ENCODE assay signal across 13 mouse cellular contexts in the genomic region with DNA sequence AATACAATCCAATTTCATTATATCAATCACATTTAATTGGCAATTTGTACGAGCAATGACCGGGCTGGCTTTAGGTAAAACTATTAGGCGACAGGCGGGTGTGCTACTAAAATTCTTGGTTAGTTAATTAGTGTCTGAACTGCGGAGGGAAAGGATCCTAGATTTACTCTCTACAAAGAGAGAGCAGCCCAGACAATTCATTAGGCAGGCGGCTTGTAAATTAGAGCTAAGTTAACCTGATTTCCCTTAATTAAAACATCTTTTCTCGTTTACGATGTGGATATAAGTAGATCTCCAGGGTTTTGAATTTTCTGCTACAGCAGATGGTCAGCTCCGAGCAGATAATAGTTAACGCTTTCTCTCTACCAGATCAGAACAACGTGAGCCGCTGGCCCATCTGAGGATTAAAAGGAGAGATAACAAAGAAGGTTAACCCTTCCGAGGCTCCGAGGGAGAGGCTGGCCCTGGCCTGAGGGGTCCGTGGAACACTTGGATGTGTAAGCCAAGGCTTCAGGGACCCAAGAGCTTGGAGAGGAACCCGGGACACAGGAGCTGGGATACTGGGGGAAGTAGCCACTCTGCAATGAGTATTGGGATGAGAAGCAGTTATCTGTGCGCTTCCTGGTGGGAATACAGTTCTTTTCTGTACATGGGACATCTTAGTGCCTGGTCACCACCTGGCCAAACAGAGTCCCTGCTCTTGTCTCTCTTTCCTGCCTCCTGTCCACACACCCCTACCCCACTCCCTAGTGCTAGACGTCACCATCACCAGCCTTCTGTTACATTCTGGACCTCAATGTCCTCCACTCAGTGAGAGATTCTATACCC. TPM values are rescaled to one million over a fixed set of nuclear protein-coding genes. Genes with fewer than 3 reads are reported as not detected.
DNase-seq lines count a peak whose midpoint lies in the region; ATAC-seq and TF ChIP-seq lines count a peak whose summit lies in the region.
"Had no signal": no experiment of that assay in that cellular context is flagged by ENCODE, and none has a peak within 500 bp of the region (broad histone marks: within the 10 kb centered on the region; RNA-seq: fewer than 3 reads in every experiment).

No protein-coding gene starts in this region.

- H3K4me1 ChIP-seq in kidney, embryonic 14.5 days (ENCODE audit: control insufficient read depth, insufficient read depth, low read length) = 0 out of 2 replicates have a peak, but pooled peaks cover 5% of the 10 kb centered on the region
- no peaks in the 10 kb centered on the region for H3K4me1 ChIP-seq in kidney, adult 2 months (ENCODE audit: control insufficient read depth, insufficient read depth, low read length)
- H3K4me1 ChIP-seq in hindbrain, embryonic 14.5 days (replicated peaks; ENCODE audit: control insufficient read depth, insufficient read depth, low read length) = peaks cover 19% of the 10 kb centered on the region
- H3K4me1 ChIP-seq in neural tube, embryonic 13.5 days (replicated peaks) = peaks cover 67% of the 10 kb centered on the region
- H3K4me1 ChIP-seq: liver, embryonic 15.5 days had no signal

- no peak for ATAC-seq in kidney, embryonic 14.5 days (ENCODE audit: low FRiP score, low TSS enrichment)
- ATAC-seq in hindbrain, embryonic 14.5 days (ENCODE audit: low FRiP score) = no peak
- no peak for ATAC-seq in neural tube, embryonic 13.5 days (ENCODE audit: low read depth)
- no peak for ATAC-seq in frontal cortex, adult (ENCODE audit: low TSS enrichment)

- WGBS in kidney, embryonic 14.5 days = 5% methylated on average over 18 of the region's 18 CpGs
- 26% methylated on average over 18 of the region's 18 CpGs for whole genome bisulfite sequencing in kidney, adult 2 months
- WGBS in hindbrain, embryonic 14.5 days = 2% methylated on average over 18 of the region's 18 CpGs
- 3% methylated on average over 18 of the region's 18 CpGs for WGBS in neural tube, embryonic 13.5 days

- no peak overlapping the region for H3K4me3 ChIP-seq in kidney, embryonic 14.5 days (ENCODE audit: low read length)
- H3K4me3 ChIP-seq in kidney, adult 2 months (ENCODE audit: insufficient read depth, low read depth, low read length) = no peak overlapping the region
- H3K4me3 ChIP-seq in hindbrain, embryonic 14.5 days (replicated peaks; ENCODE audit: low read length) = no peak overlapping the region
- H3K4me3 ChIP-seq in neural tube, embryonic 13.5 days = no peak overlapping the region
- H3K4me3 ChIP-seq: liver, embryonic 15.5 days; megakaryocyte, embryonic 14.5 days had no signal

- H3K27ac ChIP-seq in kidney, embryonic 14.5 days (ENCODE audit: low read depth, low read length) = peak overlapping the region; percentile 8; the same call in 1 of the 2 replicates
- H3K27ac ChIP-seq in kidney, adult 2 months (ENCODE audit: insufficient read depth, low read depth, low read length) = no peak overlapping the region
- H3K27ac ChIP-seq in hindbrain, embryonic 14.5 days = peak overlapping the region; percentile 82
- H3K27ac ChIP-seq in neural tube, embryonic 13.5 days (replicated peaks) = peak overlapping the region; percentile 68
- H3K27ac ChIP-seq: liver, embryonic 15.5 days had no signal

- no peaks in the 10 kb centered on the region for H3K9me3 ChIP-seq in kidney, embryonic 14.5 days (ENCODE audit: control insufficient read depth, low read length)
- no peaks in the 10 kb centered on the region for H3K9me3 ChIP-seq in hindbrain, embryonic 14.5 days (ENCODE audit: control insufficient read depth, low read length)
- H3K9me3 ChIP-seq in neural tube, embryonic 13.5 days = no peaks in the 10 kb centered on the region
- H3K9me3 ChIP-seq: liver, embryonic 15.5 days; megakaryocyte, embryonic 14.5 days had no signal

- no peak for DNase-seq in kidney, adult 2 months
- peak; percentile 54 for DNase-seq in embryo, embryonic 11 days
- peak; percentile 52 for DNase-seq in hindbrain, embryonic 14.5 days (ENCODE audit: low spot score)
- no peak for DNase-seq in adrenal gland, adult 18-20 months (ENCODE audit: low spot score in 2 of 2)
- DNase-seq in gastrocnemius, postnatal 4 days (ENCODE audit: low spot score in 2 of 2) = no peak

- TF ChIP-seq POLR2A in kidney, adult 2 months (IDR thresholded peaks at IDR 0.05; ENCODE audit: low read depth, low read length) = no peak

- H3K9ac ChIP-seq in kidney, embryonic 14.5 days (ENCODE audit: low read depth, low read length) = no peak overlapping the region
- peak overlapping the region; percentile 17; the same call in 1 of the 2 replicates for H3K9ac ChIP-seq in hindbrain, embryonic 14.5 days
- H3K9ac ChIP-seq in neural tube, embryonic 13.5 days = no peak overlapping the region
- H3K9ac ChIP-seq: liver, embryonic 15.5 days had no signal

- peaks cover 67% of the 10 kb centered on the region for H3K27me3 ChIP-seq in kidney, embryonic 14.5 days (ENCODE audit: control insufficient read depth, insufficient read depth, low read length)
- H3K27me3 ChIP-seq in kidney, adult 2 months (replicated peaks; ENCODE audit: control insufficient read depth, insufficient read depth, low read length) = peaks cover 5% of the 10 kb centered on the region
- peaks cover 71% of the 10 kb centered on the region for H3K27me3 ChIP-seq in hindbrain, embryonic 14.5 days (ENCODE audit: control insufficient read depth, insufficient read depth, low read length)
- peaks cover 93% of the 10 kb centered on the region for H3K27me3 ChIP-seq in neural tube, embryonic 13.5 days

- no peak for TF ChIP-seq CTCF in kidney, adult 2 months (conservative IDR thresholded peaks at IDR 0.05; ENCODE audit: insufficient read depth, insufficient read length, low read depth, low read length)

- peak overlapping the region; percentile 12 for H3K4me2 ChIP-seq in kidney, embryonic 14.5 days (replicated peaks; ENCODE audit: low read depth, low read length)
- peak overlapping the region; percentile 25 for H3K4me2 ChIP-seq in hindbrain, embryonic 14.5 days (replicated peaks)
- no peak overlapping the region for H3K4me2 ChIP-seq in neural tube, embryonic 13.5 days
- H3K4me2 ChIP-seq: liver, embryonic 15.5 days had no signal

- H3K36me3 ChIP-seq in kidney, embryonic 14.5 days (ENCODE audit: control insufficient read depth, insufficient read depth, low read length) = no peaks in the 10 kb centered on the region
- H3K36me3 ChIP-seq in kidney, adult 2 months (ENCODE audit: control insufficient read depth, insufficient read depth, low read length) = no peaks in the 10 kb centered on the region
- no peaks in the 10 kb centered on the region for H3K36me3 ChIP-seq in hindbrain, embryonic 14.5 days (replicated peaks; ENCODE audit: control insufficient read depth, insufficient read depth)
- no peaks in the 10 kb centered on the region for H3K36me3 ChIP-seq in neural tube, embryonic 13.5 days
- H3K36me3 ChIP-seq: liver, embryonic 15.5 days had no signal

RNA-seq across cellular contexts. Expression of gene Uncx, which starts 6.2 kb away (rescaled TPM):
- 130 and 131 TPM in 2 replicates for polyA plus RNA-seq in kidney, embryonic 14.5 days (2014; fragmentation: Nextera tagmentation; extraction: Ambion mirVana)
- 1.1 and 1.5 TPM in 2 replicates for polyA plus RNA-seq in kidney, adult 2 months (2012; rRNA removed)
- 25.4 and 31.0 TPM in 2 replicates for polyA plus RNA-seq in hindbrain, embryonic 14.5 days (2014; fragmentation: Nextera tagmentation; extraction: Ambion mirVana)
- 43.3 and 46.4 TPM in 2 replicates for polyA plus RNA-seq in neural tube, embryonic 13.5 days (2015; fragmentation: Nextera tagmentation; extraction: Ambion mirVana)
- not detected for total RNA-seq in adrenal gland, adult 18-20 months (2021)
- total RNA-seq in gastrocnemius, postnatal 4 days (2021) = not detected
- total RNA-seq: adrenal gland, adult 2 months; heart, adult 8-10 months had no signal
- polyA plus RNA-seq: adrenal gland, adult 2 months; intestine, embryonic 16.5 days; liver, embryonic 15.5 days had no signal

RNA-seq across cellular contexts. Expression of gene Zfand2a, which starts 52.8 kb away (rescaled TPM):
- polyA plus RNA-seq in kidney, embryonic 14.5 days (2014; fragmentation: Nextera tagmentation; extraction: Ambion mirVana) = 6.2 and 6.8 TPM in 2 replicates
- 11.8 and 12.4 TPM in 2 replicates for polyA plus RNA-seq in kidney, adult 2 months (2012; rRNA removed)
- 13.9 and 15.9 TPM in 2 replicates for polyA plus RNA-seq in hindbrain, embryonic 14.5 days (2014; fragmentation: Nextera tagmentation; extraction: Ambion mirVana)
- 16.0 and 18.0 TPM in 2 replicates for polyA plus RNA-seq in neural tube, embryonic 13.5 days (2015; fragmentation: Nextera tagmentation; extraction: Ambion mirVana)
- 10 to 100 TPM; 36.4 to 38.9 TPM for total RNA-seq in adrenal gland, adult 18-20 months (2021)
- total RNA-seq in gastrocnemius, postnatal 4 days (2021) = 10 to 100 TPM; 13.6 to 13.7 TPM

Comparison
In these comparisons a context has a peak if more than half of its experiments do, and no peak if none do; other contexts are left out.
1. RNA of gene Uncx, which starts 6.2 kb away (polyA plus RNA-seq): 130 to 131 TPM in kidney, embryonic 14.5 days, 43.3 to 46.4 TPM in neural tube, embryonic 13.5 days and 25.4 to 31.0 TPM in hindbrain, embryonic 14.5 days; 1.1 to 1.5 TPM in kidney, adult 2 months; every median in the first group is over 10 times any median in the second.
2. DNase-seq: peak in embryo, embryonic 11 days (single experiment) and hindbrain, embryonic 14.5 days (single experiment); none in kidney, adult 2 months (single experiment), adrenal gland, adult 18-20 months (0 of 2) and gastrocnemius, postnatal 4 days (0 of 2).